Mouse (Mus musculus) myocyte (in vitro differentiated cells): ENCODE data around the gene Prph. TPM values are rescaled to one million over a fixed set of nuclear protein-coding genes. Genes with fewer than 3 reads are reported as not detected.
"Not testable (repeated sequence)": the region's sequence is repeated elsewhere in the genome, so short reads cannot be mapped to it uniquely, and the experiment has no call there.

Experiments
- H3K27me3 ChIP-seq: one replicate; pipeline ENCODE4 v1.6.1; 2011; ENCODE audit not compliant: control insufficient read depth, insufficient read depth, insufficient read length
- H3K36me3 ChIP-seq: one replicate; pipeline ENCODE4 v1.6.1; 2011; ENCODE audit not compliant: control insufficient read depth, insufficient read depth
- H3K4me2 ChIP-seq: one replicate; pipeline ENCODE4 v1.6.1; 2011; ENCODE audit warnings: low read depth, control low read depth
- H3K4me3 ChIP-seq: one replicate; pipeline ENCODE4 v1.5.1; 2011; ENCODE audit warnings: mild to moderate bottlenecking, control low read depth, moderate library complexity
- H3K79me2 ChIP-seq: one replicate; pipeline ENCODE4 v1.6.1; 2011; ENCODE audit not compliant: control insufficient read depth, insufficient read depth
- H3ac ChIP-seq: one replicate; pipeline ENCODE4 v1.6.1; 2011; ENCODE audit not compliant: control insufficient read depth, insufficient read length
- CEBPB ChIP-seq: IDR thresholded peaks from 2 replicates; pipeline ENCODE4 v1.6.1; 2011; ENCODE audit warnings: mild to moderate bottlenecking, moderate library complexity; ENCODE audit not compliant: poor library complexity, insufficient read depth, severe bottlenecking
- E2F4 ChIP-seq: IDR thresholded peaks from one replicate; pipeline ENCODE4 v1.6.1; 2011; ENCODE audit warnings: mild to moderate bottlenecking, control low read depth, moderate library complexity; ENCODE audit not compliant: insufficient read depth
- MAX ChIP-seq: IDR thresholded peaks from one replicate; pipeline ENCODE4 v1.6.1; 2011; ENCODE audit warnings: low read depth, mild to moderate bottlenecking, control low read depth
- MYOD1 ChIP-seq, 3 experiments: IDR thresholded peaks; one replicate each; pipeline ENCODE4 v1.6.1; 2011; ENCODE audit warnings: control low read depth in 2 of 3, low read depth in 2 of 3, mild to moderate bottlenecking in 2 of 3, moderate library complexity in 1 of 3; ENCODE audit not compliant: insufficient read length in 2 of 3, control insufficient read depth in 1 of 3
- MYOG ChIP-seq, 3 experiments: IDR thresholded peaks; one replicate each; pipeline ENCODE4 v1.6.1; 2011; ENCODE audit warnings: control low read depth in 2 of 3, low read depth in 2 of 3, mild to moderate bottlenecking in 2 of 3; ENCODE audit not compliant: insufficient read length in 2 of 3, control insufficient read depth in 1 of 3, insufficient read depth in 1 of 3
- POLR2A ChIP-seq: IDR thresholded peaks from one replicate; pipeline ENCODE4 v1.6.1; 2011; ENCODE audit warnings: low read depth, mild to moderate bottlenecking, control low read depth, moderate library complexity; ENCODE audit not compliant: insufficient read length
- POLR2AphosphoS2 ChIP-seq: IDR thresholded peaks from one replicate; pipeline ENCODE4 v1.6.1; 2011; ENCODE audit warnings: low read depth, control low read depth; ENCODE audit not compliant: insufficient read length
- REST ChIP-seq: IDR thresholded peaks from one replicate; pipeline ENCODE4 v1.6.1; 2011; ENCODE audit warnings: mild to moderate bottlenecking, control low read depth, moderate library complexity; ENCODE audit not compliant: insufficient read depth, insufficient read length
- SRF ChIP-seq: IDR thresholded peaks from one replicate; pipeline ENCODE4 v1.6.1; 2011; ENCODE audit warnings: low read depth; ENCODE audit not compliant: control insufficient read depth, insufficient read length
- TCF12 ChIP-seq: IDR thresholded peaks from one replicate; pipeline ENCODE4 v1.6.1; 2011; ENCODE audit warnings: mild to moderate bottlenecking, control low read depth; ENCODE audit not compliant: poor library complexity, insufficient read depth, severe bottlenecking
- TCF3 ChIP-seq: IDR thresholded peaks from one replicate; pipeline ENCODE4 v1.6.1; 2011; ENCODE audit warnings: low read depth, control low read depth; ENCODE audit not compliant: insufficient read length
- USF1 ChIP-seq: IDR thresholded peaks from one replicate; pipeline ENCODE4 v1.6.1; 2011; ENCODE audit warnings: low read depth, mild to moderate bottlenecking, control low read depth, moderate library complexity
- polyA plus RNA-seq: library from polyadenylated mRNA; unstranded; fragments of >200 nt; fragmentation: generic; extraction: Trizol; gene quantifications from one replicate; pipeline ENCODE4 v1.2.1, GENCODE M21; 2012; ENCODE audit warnings: missing spikeins

The Prph gene
- polyA plus RNA-seq, 1 experiment = 0.98 TPM

DNA sequence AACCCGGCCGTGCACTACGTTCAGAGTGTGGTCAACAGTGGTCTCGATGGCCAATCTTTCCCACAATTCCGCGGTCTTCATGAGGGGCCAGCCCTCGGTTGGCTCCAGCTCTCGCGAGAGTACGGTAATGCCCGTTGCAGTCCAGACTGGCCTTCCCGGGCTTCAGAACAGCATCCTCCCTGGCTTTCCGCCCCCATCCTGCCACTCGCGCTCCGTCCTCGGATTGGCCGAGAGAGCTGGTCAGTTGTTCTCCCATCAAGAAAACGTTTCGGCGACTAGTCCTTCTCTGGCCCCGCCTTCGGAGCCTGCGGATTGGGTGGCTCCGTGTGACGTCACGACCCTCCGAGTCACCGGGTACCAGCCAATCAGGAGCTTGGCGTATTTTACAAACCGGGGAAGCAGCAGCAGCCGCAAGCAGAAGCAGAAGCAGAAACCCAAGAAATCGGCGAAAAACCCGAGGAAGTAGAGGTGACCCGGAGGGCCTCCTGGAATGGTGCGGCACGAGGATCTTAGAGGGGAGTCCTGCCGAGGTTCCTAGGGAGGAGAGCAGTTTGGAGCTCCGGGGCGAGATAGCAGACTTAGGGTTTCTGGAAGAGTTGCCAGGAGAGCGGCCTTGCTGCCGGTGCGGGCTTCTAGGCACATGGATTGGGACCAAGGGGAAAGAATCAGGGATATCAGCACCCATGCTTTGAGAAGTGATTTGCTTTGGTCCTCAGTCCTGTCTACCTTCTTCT is 19.8 kb downstream of the Prph start:
- peaks cover 7% of the 10 kb centered on the region for H3K36me3 ChIP-seq
- peak overlapping the region; percentile 95 for H3K4me2 ChIP-seq
- peaks cover 13% of the 10 kb centered on the region for H3K79me2 ChIP-seq
- TF ChIP-seq TCF12 = no peak
- TF ChIP-seq USF1 = no peak
- TF ChIP-seq CEBPB = no peak
- peak; percentile 91 for TF ChIP-seq POLR2A
- TF ChIP-seq SRF = no peak
- peak; percentile 94 for TF ChIP-seq POLR2AphosphoS2
- TF ChIP-seq REST = no peak
- no peak for TF ChIP-seq MYOG (IDR thresholded peaks at IDR 0.05; ENCODE audit: control insufficient read depth in 1 of 3, insufficient read depth in 1 of 3, insufficient read length in 2 of 3, low read depth in 2 of 3)
- TF ChIP-seq E2F4 = peak; percentile 99
- peak in 1 of 3 experiments; percentile 1 for TF ChIP-seq MYOD1 (IDR thresholded peaks at IDR 0.05; ENCODE audit: control insufficient read depth in 1 of 3, insufficient read length in 2 of 3, low read depth in 2 of 3)
- TF ChIP-seq MAX = peak; percentile 26
- TF ChIP-seq TCF3 = no peak
- H3K4me3 ChIP-seq = peak overlapping the region; percentile 72
- H3ac ChIP-seq = peak overlapping the region; percentile 16
- no peaks in the 10 kb centered on the region for H3K27me3 ChIP-seq

GRCm38 (mm10) chr15:99076011-99076410 is 21.0 kb downstream of the Prph start:
- Histone ChIP-seq H3K4me3 (peak overlapping the region; percentile 72), H3K79me2 (peaks cover 13% of the 10 kb centered on the region), H3K4me2 (peak overlapping the region; percentile 92), H3K36me3 (peaks cover 12% of the 10 kb centered on the region)
- not testable (repeated sequence) for H3ac ChIP-seq, H3K27me3 ChIP-seq

DNA sequence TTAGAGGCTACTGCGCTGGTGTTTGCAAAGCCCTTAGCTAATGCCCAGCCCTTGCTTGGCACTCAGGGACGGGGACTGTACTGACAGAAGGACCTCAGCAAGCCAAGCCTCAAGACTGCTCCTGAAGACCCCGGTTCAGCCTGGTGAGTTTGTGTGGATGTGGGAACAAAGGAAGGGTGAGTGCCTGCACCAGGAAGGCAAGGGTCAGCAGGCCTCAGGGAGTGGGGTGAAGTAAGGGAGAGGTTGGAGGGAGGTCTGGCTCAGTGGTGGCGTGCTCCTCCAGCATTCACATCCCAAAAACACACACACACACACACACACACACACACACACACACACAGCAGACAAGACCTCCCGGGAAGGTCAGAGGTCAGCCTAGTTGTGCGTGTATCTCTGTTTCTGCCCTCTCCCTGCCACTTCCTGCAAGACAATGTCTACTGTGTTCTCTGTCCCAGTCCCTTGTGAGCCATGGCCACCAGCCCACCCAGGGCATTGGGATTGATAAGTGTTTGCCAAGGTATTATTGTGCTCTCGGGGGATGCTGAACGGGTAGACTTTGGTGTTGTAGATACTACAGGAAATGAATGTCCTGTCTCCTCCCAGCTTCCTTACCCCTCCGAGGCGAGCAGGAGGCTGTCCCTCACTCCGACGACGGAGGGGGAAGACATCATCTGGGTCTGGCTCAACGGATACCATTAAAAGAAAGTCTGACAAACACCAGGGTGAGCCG is 23.4 kb downstream of the Prph start:
- H3K4me3 ChIP-seq = no peak overlapping the region
- no peak overlapping the region for H3ac ChIP-seq
- TF ChIP-seq POLR2AphosphoS2 (peak; percentile 19), POLR2A (peak; percentile 42), TCF12 (no peak)
- H3K4me2 ChIP-seq = no peak overlapping the region
- H3K36me3 ChIP-seq = peaks cover 22% of the 10 kb centered on the region
- H3K27me3 ChIP-seq = no peaks in the 10 kb centered on the region
- H3K79me2 ChIP-seq = peaks cover 13% of the 10 kb centered on the region

DNA sequence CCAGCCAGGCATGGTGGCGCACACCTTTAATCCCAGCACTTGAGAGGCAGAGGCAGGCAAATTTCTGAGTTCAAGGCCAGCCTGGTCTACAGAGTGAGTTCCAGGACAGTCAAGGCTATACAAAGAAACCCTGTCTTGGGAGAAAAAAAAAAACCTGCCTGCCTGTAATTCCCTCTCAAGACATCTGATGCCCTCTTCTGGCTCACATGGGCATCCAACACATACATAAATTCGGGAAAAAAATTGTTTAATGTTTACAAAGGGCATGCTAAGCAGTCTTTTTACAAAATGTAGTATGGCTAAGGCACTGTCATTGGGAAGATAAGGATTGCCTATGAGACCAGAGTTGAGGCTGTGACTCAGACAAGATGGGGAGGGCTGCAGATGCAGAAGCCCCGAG is 24.8 kb downstream of the Prph start:
- Histone ChIP-seq H3K36me3 (peaks cover 22% of the 10 kb centered on the region), H3K4me2 (no peak overlapping the region), H3K4me3 (no peak overlapping the region), H3K79me2 (peaks cover 13% of the 10 kb centered on the region), H3ac (no peak overlapping the region), H3K27me3 (no peaks in the 10 kb centered on the region)
- TF ChIP-seq MYOG (IDR thresholded peaks at IDR 0.05; ENCODE audit: control insufficient read depth in 1 of 3, insufficient read depth in 1 of 3, insufficient read length in 2 of 3, low read depth in 2 of 3) (no peak), TCF12 (no peak), POLR2A (no peak), SRF (no peak), MYOD1 (IDR thresholded peaks at IDR 0.05; ENCODE audit: control insufficient read depth in 1 of 3, insufficient read length in 2 of 3, low read depth in 2 of 3) (no peak), USF1 (no peak), E2F4 (no peak), REST (no peak), MAX (no peak), CEBPB (no peak), TCF3 (no peak), POLR2AphosphoS2 (no peak)

GRCm38 (mm10) chr15:99082322-99082721 is 27.3 kb downstream of the Prph start:
- H3K36me3 ChIP-seq = peaks cover 22% of the 10 kb centered on the region
- H3K79me2 ChIP-seq = no peaks in the 10 kb centered on the region
- H3K27me3 ChIP-seq = no peaks in the 10 kb centered on the region
- H3K4me2 ChIP-seq = no peak overlapping the region
- TF ChIP-seq SRF (no peak), TCF3 (no peak), TCF12 (no peak), CEBPB (no peak), MYOD1 (IDR thresholded peaks at IDR 0.05; ENCODE audit: control insufficient read depth in 1 of 3, insufficient read length in 2 of 3, low read depth in 2 of 3) (no peak), E2F4 (no peak), USF1 (no peak)
- H3K4me3 ChIP-seq = no peak overlapping the region
- no peak overlapping the region for H3ac ChIP-seq
